13 mouse cellular contexts compared by ENCODE assay signal in genomic region chr7:124681212-124681611, GRCm38 (mm10).
DNase-seq lines count a peak whose midpoint lies in the region; ATAC-seq and TF ChIP-seq lines count a peak whose summit lies in the region.
"Had no signal": no experiment of that assay in that cellular context is flagged by ENCODE, and none has a peak within 500 bp of the region (broad histone marks: within the 10 kb centered on the region; RNA-seq: fewer than 3 reads in every experiment).

No protein-coding gene starts in this region.

- H3K9me3 ChIP-seq in forebrain, embryonic 15.5 days = no peaks in the 10 kb centered on the region
- H3K9me3 ChIP-seq in forebrain, embryonic 11.5 days (ENCODE audit: control insufficient read depth, low read length) = no peaks in the 10 kb centered on the region
- H3K9me3 ChIP-seq: neural tube, embryonic 12.5 days had no signal

- DNase-seq in forebrain, embryonic 11.5 days (ENCODE audit: low spot score) = no peak
- peak; percentile 19 to 46 for DNase-seq in frontal cortex, postnatal 10 days (ENCODE audit: low spot score in 2 of 2)
- DNase-seq in left cerebral cortex, adult 2 months (ENCODE audit: extremely low spot score in 1 of 2, low spot score in 2 of 2) = peak; percentile 46 to 72
- DNase-seq in telencephalon, adult 2 months (ENCODE audit: low read depth, low spot score) = peak; percentile 89
- DNase-seq in thymus, postnatal 4 days = no peak
- DNase-seq in ovary, postnatal 36 days (ENCODE audit: low spot score) = no peak
- DNase-seq in gastrocnemius, postnatal 25 days = no peak
- DNase-seq: adrenal gland, adult 2 months; heart, postnatal 10 days had no signal

- WGBS in forebrain, embryonic 15.5 days = 72% methylated on average over 10 of the region's 10 CpGs
- 90% methylated on average over 10 of the region's 10 CpGs for WGBS in forebrain, embryonic 11.5 days

- H3K36me3 ChIP-seq in forebrain, embryonic 15.5 days = no peaks in the 10 kb centered on the region
- H3K36me3 ChIP-seq in forebrain, embryonic 11.5 days (ENCODE audit: control insufficient read depth, insufficient read depth, low read length) = no peaks in the 10 kb centered on the region
- H3K36me3 ChIP-seq: neural tube, embryonic 12.5 days had no signal

- H3K4me2 ChIP-seq in forebrain, embryonic 15.5 days (replicated peaks) = no peak overlapping the region
- H3K4me2 ChIP-seq in forebrain, embryonic 11.5 days (ENCODE audit: low read depth, low read length, severe bottlenecking) = no peak overlapping the region
- H3K4me2 ChIP-seq: neural tube, embryonic 12.5 days had no signal

- ATAC-seq in forebrain, embryonic 15.5 days (replicated peaks) = peak; percentile 46; the same call in 1 of the 2 replicates
- no peak for ATAC-seq in forebrain, embryonic 11.5 days (replicated peaks; ENCODE audit: low FRiP score)

- peak overlapping the region; percentile 53 for H3K27ac ChIP-seq in forebrain, embryonic 15.5 days (replicated peaks)
- no peak overlapping the region for H3K27ac ChIP-seq in forebrain, embryonic 11.5 days (ENCODE audit: low read depth, low read length)
- peak overlapping the region; percentile 68 for H3K27ac ChIP-seq in left cerebral cortex, adult 2 months
- H3K27ac ChIP-seq: kidney, postnatal 0 days; liver, embryonic 14.5 days; neural tube, embryonic 12.5 days had no signal

- H3K27me3 ChIP-seq in forebrain, embryonic 15.5 days = no peaks in the 10 kb centered on the region
- H3K27me3 ChIP-seq in forebrain, embryonic 11.5 days (ENCODE audit: control insufficient read depth, insufficient read depth, low read length) = no peaks in the 10 kb centered on the region
- H3K27me3 ChIP-seq: neural tube, embryonic 12.5 days had no signal

- no peak overlapping the region for H3K4me3 ChIP-seq in forebrain, embryonic 15.5 days
- H3K4me3 ChIP-seq in forebrain, embryonic 11.5 days (ENCODE audit: low read depth, low read length) = no peak overlapping the region
- no peak overlapping the region for H3K4me3 ChIP-seq in left cerebral cortex, adult 2 months
- H3K4me3 ChIP-seq: neural tube, embryonic 12.5 days had no signal

- intact Hi-C loops in left cerebral cortex, adult 2 months (cut with DNase I) = loop anchor here (1.0 to 10.0 kb wide), 5 partner anchors 10 to 254 kb away; no protein-coding TSS in a partner anchor

- TF ChIP-seq CTCF in left cerebral cortex, adult 2 months (IDR thresholded peaks at IDR 0.05) = no peak

- H3K9ac ChIP-seq in forebrain, embryonic 15.5 days (replicated peaks) = no peak overlapping the region
- H3K9ac ChIP-seq in forebrain, embryonic 11.5 days (ENCODE audit: low read length) = no peak overlapping the region
- H3K9ac ChIP-seq: liver, embryonic 14.5 days; neural tube, embryonic 12.5 days had no signal

- H3K4me1 ChIP-seq in forebrain, embryonic 15.5 days = no peaks in the 10 kb centered on the region; the same call in 1 of the 2 replicates
- no peaks in the 10 kb centered on the region for H3K4me1 ChIP-seq in forebrain, embryonic 11.5 days (replicated peaks; ENCODE audit: control insufficient read depth, insufficient read depth, low read length)
- H3K4me1 ChIP-seq: neural tube, embryonic 12.5 days had no signal

Comparison
In these comparisons a context has a peak if more than half of its experiments do, and no peak if none do; other contexts are left out.
1. DNase-seq: peak in frontal cortex, postnatal 10 days (2 of 2), left cerebral cortex, adult 2 months (2 of 2) and telencephalon, adult 2 months (single experiment); none in forebrain, embryonic 11.5 days (single experiment), thymus, postnatal 4 days (single experiment), ovary, postnatal 36 days (single experiment) and gastrocnemius, postnatal 25 days (single experiment).